Mouse (Mus musculus) limb, embryonic 14.5 days (tissue): Measurements from ENCODE around the gene Fam228a. TPM values are rescaled to one million over a fixed set of nuclear protein-coding genes. Genes with fewer than 3 reads are reported as not detected.

ENCODE experiments used
- ATAC-seq: fragments of 200-750 bp; cut with Nextera tagmentation; 2 replicates; pipeline ENCODE4 v1.8.0; 2017; ENCODE audit warnings: low read depth, moderate number of reproducible peaks, moderate TSS enrichment; ENCODE audit not compliant: low FRiP score
- DNase-seq: peaks from one replicate; pipeline ENCODE4 v3.0.0-alpha.2; 2015; ENCODE audit warnings: low spot score
- H3K27ac ChIP-seq: fragments of 300-500 bp; sonication (generic); replicated peaks from 2 replicates; pipeline ENCODE4 v1.5.1; 2014; ENCODE audit warnings: low read depth, mild to moderate bottlenecking, low read length, moderate library complexity, mixed read lengths
- H3K27me3 ChIP-seq: fragments of 300-500 bp; sonication (generic); 2 replicates; pipeline ENCODE4 v1.6.1; 2014; ENCODE audit warnings: low read length, mixed read lengths; ENCODE audit not compliant: control insufficient read depth, insufficient read depth
- H3K36me3 ChIP-seq: fragments of 300-500 bp; sonication (generic); 2 replicates; pipeline ENCODE4 v1.6.1; 2014; ENCODE audit warnings: mild to moderate bottlenecking, low read length, moderate library complexity, mixed read lengths; ENCODE audit not compliant: control insufficient read depth, insufficient read depth
- H3K4me1 ChIP-seq: fragments of 300-500 bp; sonication (generic); 2 replicates; pipeline ENCODE4 v1.6.1; 2014; ENCODE audit warnings: antibody characterized with exemption, low read length, mixed read lengths; ENCODE audit not compliant: control insufficient read depth, insufficient read depth
- H3K4me2 ChIP-seq: fragments of 300-500 bp; sonication (generic); replicated peaks from 2 replicates; pipeline ENCODE4 v1.6.1; 2014; ENCODE audit warnings: low read depth, mild to moderate bottlenecking, low read length, moderate library complexity; ENCODE audit not compliant: severe bottlenecking
- H3K4me3 ChIP-seq: fragments of 300-500 bp; sonication (generic); replicated peaks from 2 replicates; pipeline ENCODE4 v1.5.1; 2014; ENCODE audit warnings: low read length
- H3K9ac ChIP-seq: fragments of 300-500 bp; sonication (generic); 2 replicates; pipeline ENCODE4 v1.6.1; 2014; ENCODE audit warnings: mild to moderate bottlenecking, low read depth, low read length, moderate library complexity; ENCODE audit not compliant: severe bottlenecking
- H3K9me3 ChIP-seq: fragments of 300-500 bp; sonication (generic); 2 replicates; pipeline ENCODE4 v1.6.1; 2016; ENCODE audit warnings: low read length; ENCODE audit not compliant: control insufficient read depth
- POLR2A ChIP-seq: fragments of 200-500 bp; IDR thresholded peaks from 2 replicates; pipeline ENCODE4 v1.8.0; 2012; ENCODE audit warnings: inconsistent platforms, mild to moderate bottlenecking, moderate library complexity, borderline replicate concordance; ENCODE audit not compliant: insufficient read depth, insufficient read length; ENCODE audit errors: extremely low read depth
- WGBS: fragments of 180-500 bp; shearing (Covaris S2); extraction: QIAGEN DNeasy Blood & Tissue Kit; methylation state at CpG from one replicate; pipeline ENCODE4 v1.1.7; 2014; 5-methylcytosine and 5-hydroxymethylcytosine counted together
- polyA plus RNA-seq, 2 experiments: library from polyadenylated mRNA; depleted of rRNA in 1 of 2; stranded (reverse) in 1 of 2; unstranded in 1 of 2; fragments of >200 nt; fragmentation: Nextera tagmentation in 1 of 2; extraction: Ambion mirVana in 1 of 2; gene quantifications; 2 replicates each; pipeline versions ENCODE4 v1.2.1 to v1.2.3; 2012 to 2014

Gene Fam228a
- polyA plus RNA-seq, 2 experiments = 0.55 to 1.9 TPM

GRCm38 (mm10) chr12:4740823-4741222 is 2.6 kb upstream of the Fam228a start:
- DNase-seq = no peak
- Histone ChIP-seq H3K27me3 (no peaks in the 10 kb centered on the region), H3K36me3 (no peaks in the 10 kb centered on the region), H3K4me3 (no peak overlapping the region), H3K4me2 (no peak overlapping the region), H3K27ac (no peak overlapping the region), H3K9ac (no peak overlapping the region), H3K4me1 (no peaks in the 10 kb centered on the region), H3K9me3 (no peaks in the 10 kb centered on the region)
- TF ChIP-seq POLR2A = no peak
- 89% methylated on average over 7 of the region's 7 CpGs for WGBS
- ATAC-seq = no peak

- no peak for TF ChIP-seq POLR2A
- H3K9me3 ChIP-seq = no peaks in the 10 kb centered on the region
- no peak overlapping the region for H3K4me2 ChIP-seq
These were observed 5.9 kb downstream of the Fam228a start for GRCm38 (mm10) chr12:4732332-4732731.

GRCm38 (mm10) chr12:4731629-4732028 is 6.6 kb downstream of the Fam228a start:
- H3K4me2 ChIP-seq = no peak overlapping the region
- no peak for TF ChIP-seq POLR2A
- no peak overlapping the region for H3K9ac ChIP-seq
- H3K27me3 ChIP-seq = no peaks in the 10 kb centered on the region
- H3K36me3 ChIP-seq = no peaks in the 10 kb centered on the region
- no peak overlapping the region for H3K27ac ChIP-seq
- ATAC-seq (no peak), DNase-seq (no peak)
- H3K4me3 ChIP-seq = no peak overlapping the region
- 69% methylated on average over 4 of the region's 4 CpGs for whole genome bisulfite sequencing
- no peaks in the 10 kb centered on the region for H3K9me3 ChIP-seq
- H3K4me1 ChIP-seq = no peaks in the 10 kb centered on the region

More at GRCm38 (mm10) chr12:4732332-4732731, 5.9 kb downstream of the Fam228a start:
- H3K4me3 ChIP-seq = no peak overlapping the region
- DNase-seq (no peak), ATAC-seq (no peak)
- no peaks in the 10 kb centered on the region for H3K27me3 ChIP-seq
- no peak overlapping the region for H3K27ac ChIP-seq
- 43% methylated on average over 4 of the region's 4 CpGs for WGBS
- H3K9ac ChIP-seq = no peak overlapping the region
- H3K4me1 ChIP-seq = no peaks in the 10 kb centered on the region
- H3K36me3 ChIP-seq = no peaks in the 10 kb centered on the region

GRCm38 (mm10) chr12:4729165-4729564 is 9.1 kb downstream of the Fam228a start:
- no peak for ATAC-seq
- Histone ChIP-seq H3K4me3 (no peak overlapping the region), H3K9me3 (no peaks in the 10 kb centered on the region), H3K27ac (no peak overlapping the region), H3K4me2 (no peak overlapping the region), H3K4me1 (no peaks in the 10 kb centered on the region), H3K36me3 (no peaks in the 10 kb centered on the region), H3K27me3 (no peaks in the 10 kb centered on the region), H3K9ac (no peak overlapping the region)
- 94% methylated on average over 3 of the region's 3 CpGs for WGBS
- no peak for DNase-seq
- TF ChIP-seq POLR2A = no peak

- no peak for DNase-seq
- no peak for ATAC-seq
- TF ChIP-seq POLR2A = no peak
- Histone ChIP-seq H3K4me3 (no peak overlapping the region), H3K36me3 (no peaks in the 10 kb centered on the region), H3K9me3 (no peaks in the 10 kb centered on the region), H3K9ac (no peak overlapping the region), H3K27me3 (no peaks in the 10 kb centered on the region), H3K4me2 (no peak overlapping the region), H3K27ac (no peak overlapping the region), H3K4me1 (0 out of 2 replicates have a peak, but pooled peaks cover 5% of the 10 kb centered on the region)
- 74% methylated on average over 17 of the region's 17 CpGs for WGBS
These were observed 18.2 kb downstream of the Fam228a start for GRCm38 (mm10) chr12:4719762-4720754.
